4 mouse cellular contexts compared by ENCODE assay signal in the genomic region with DNA sequence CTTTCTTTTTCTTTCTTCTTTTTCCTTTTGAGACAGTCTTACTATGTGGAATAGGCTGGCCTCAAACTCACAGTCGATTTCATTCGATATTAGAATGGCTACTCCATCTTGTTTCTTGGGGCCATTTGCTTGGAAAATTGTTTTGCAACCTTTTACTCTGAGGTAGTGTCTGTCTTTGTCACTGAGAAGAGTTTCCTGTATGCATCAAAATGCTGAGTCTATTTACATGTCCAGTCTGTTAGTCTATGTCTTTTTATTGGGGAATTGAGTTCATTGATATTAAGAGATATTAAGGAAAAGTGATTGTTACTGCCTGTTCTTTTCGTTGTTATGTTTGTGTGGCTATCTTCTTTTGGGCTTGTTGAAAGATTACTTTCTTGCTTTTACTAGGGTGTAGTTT. TPM values are rescaled to one million over a fixed set of nuclear protein-coding genes. Genes with fewer than 3 reads are reported as not detected.
"Had no signal": no experiment of that assay in that cellular context is flagged by ENCODE, and none has a peak within 500 bp of the region (broad histone marks: within the 10 kb centered on the region; RNA-seq: fewer than 3 reads in every experiment).

No protein-coding gene starts in this region.

RNA-seq across cellular contexts. Expression of gene Clec2d, which starts 7.4 kb away (rescaled TPM):
- polyA plus RNA-seq: midbrain, embryonic 10.5 days; midbrain, embryonic 16.5 days; neural tube, embryonic 11.5 days; neural tube, embryonic 13.5 days had no signal
